ENCODE assay signal across 4 mouse cellular contexts in the genomic region with DNA sequence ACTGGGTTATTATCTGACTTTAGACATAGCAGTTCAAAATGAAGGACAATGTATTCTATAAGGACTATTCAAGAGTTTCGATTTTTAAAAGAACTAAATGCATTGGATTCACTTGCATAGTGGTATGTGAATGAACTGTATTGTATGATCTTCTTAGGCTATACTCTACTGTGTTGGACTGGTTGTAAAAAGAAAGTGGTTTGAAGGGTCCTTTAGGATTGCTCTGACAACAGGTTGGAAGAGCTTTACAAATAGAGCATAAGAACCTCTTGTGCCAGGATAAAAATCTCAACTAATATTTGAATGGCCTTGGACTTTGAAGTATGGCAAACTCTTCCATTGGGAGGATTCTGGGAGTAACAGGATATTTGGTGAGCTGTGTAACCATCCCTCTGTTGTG.
DNase-seq lines count a peak whose midpoint lies in the region; ATAC-seq and TF ChIP-seq lines count a peak whose summit lies in the region.
"Not testable (repeated sequence)": the region's sequence is repeated elsewhere in the genome, so short reads cannot be mapped to it uniquely, and the experiment has no call there.

No protein-coding gene starts in this region.

- H3K36me3 ChIP-seq in lung, embryonic 14.5 days (ENCODE audit: insufficient read depth); lung, embryonic 15.5 days; lung, embryonic 16.5 days (ENCODE audit: control insufficient read depth, insufficient read depth, low read length); lung, postnatal 0 days (ENCODE audit: insufficient read depth, low read length): not testable (repeated sequence)

- TF ChIP-seq EP300 in lung, postnatal 0 days (IDR thresholded peaks at IDR 0.05) = not testable (repeated sequence)

- DNase-seq in lung, embryonic 14.5 days; lung, postnatal 0 days (ENCODE audit: low spot score): not testable (repeated sequence)

- WGBS in lung, embryonic 14.5 days = 45% methylated on average over 1 of the region's 1 CpGs
- 57% methylated on average over 1 of the region's 1 CpGs for WGBS in lung, embryonic 15.5 days
- WGBS in lung, embryonic 16.5 days = 56% methylated on average over 1 of the region's 1 CpGs
- 39% methylated on average over 1 of the region's 1 CpGs for WGBS in lung, postnatal 0 days

- H3K4me3 ChIP-seq in lung, embryonic 14.5 days (ENCODE audit: low read depth, low read length); lung, embryonic 15.5 days; lung, embryonic 16.5 days (ENCODE audit: low read length); lung, postnatal 0 days (ENCODE audit: low read depth, low read length): not testable (repeated sequence)

- not testable (repeated sequence) for H3K27me3 ChIP-seq in lung, embryonic 14.5 days (ENCODE audit: insufficient read depth, low read length); lung, embryonic 15.5 days; lung, embryonic 16.5 days (ENCODE audit: control insufficient read depth, insufficient read depth, low read depth, low read length); lung, postnatal 0 days (replicated peaks; ENCODE audit: insufficient read depth, low read length)

- H3K4me1 ChIP-seq in lung, embryonic 14.5 days (ENCODE audit: insufficient read depth); lung, embryonic 15.5 days; lung, embryonic 16.5 days (replicated peaks; ENCODE audit: control insufficient read depth, insufficient read depth, low read length); lung, postnatal 0 days (ENCODE audit: insufficient read depth, low read depth, low read length): not testable (repeated sequence)

- H3K9me3 ChIP-seq in lung, embryonic 14.5 days (ENCODE audit: low read depth, low read length); lung, embryonic 15.5 days; lung, embryonic 16.5 days (ENCODE audit: control insufficient read depth, low read length); lung, postnatal 0 days (ENCODE audit: low read length): not testable (repeated sequence)

- TF ChIP-seq CTCF in lung, embryonic 14.5 days (IDR thresholded peaks at IDR 0.05; ENCODE audit: low read depth); lung, postnatal 0 days (IDR thresholded peaks at IDR 0.05): not testable (repeated sequence)

- not testable (repeated sequence) for H3K4me2 ChIP-seq in lung, embryonic 14.5 days; lung, embryonic 15.5 days; lung, embryonic 16.5 days (ENCODE audit: low read depth, low read length); lung, postnatal 0 days (replicated peaks; ENCODE audit: low read depth, low read length)

- peak; percentile 76; the same call in 1 of the 2 replicates for ATAC-seq in lung, embryonic 14.5 days (ENCODE audit: insufficient read depth)
- 0 out of 2 replicates have a peak, but pooled peaks have one; percentile 57 for ATAC-seq in lung, embryonic 15.5 days (ENCODE audit: borderline replicate concordance, extremely low read depth, low FRiP score, low TSS enrichment)
- peak; percentile 81 for ATAC-seq in lung, embryonic 16.5 days (ENCODE audit: low read depth)
- ATAC-seq in lung, postnatal 0 days = peak; percentile 43

- not testable (repeated sequence) for H3K27ac ChIP-seq in lung, embryonic 14.5 days (ENCODE audit: low read depth); lung, embryonic 15.5 days; lung, embryonic 16.5 days (ENCODE audit: low read length); lung, postnatal 0 days (ENCODE audit: low read length)

- not testable (repeated sequence) for H3K9ac ChIP-seq in lung, embryonic 14.5 days; lung, embryonic 15.5 days; lung, embryonic 16.5 days (ENCODE audit: low read length); lung, postnatal 0 days (replicated peaks; ENCODE audit: low read depth)
